Mouse (Mus musculus) heart, adult 2 months (tissue): ENCODE results near the gene Pkmyt1.

Experiments
- CTCF ChIP-seq: fragments of 200-600 bp; IDR thresholded peaks from 2 replicates; pipeline ENCODE4 v1.8.1; 2022; ENCODE audit warnings: antibody characterized with exemption, mild to moderate bottlenecking, moderate library complexity
- EP300 ChIP-seq: fragments of 200-500 bp; IDR thresholded peaks from 2 replicates; pipeline ENCODE4 v1.6.1; 2011; ENCODE audit warnings: low read depth, low read length, control low read depth; ENCODE audit not compliant: insufficient read depth
- POLR2A ChIP-seq: fragments of 200-500 bp; IDR thresholded peaks from 2 replicates; pipeline ENCODE4 v1.6.1; 2011; ENCODE audit warnings: mild to moderate bottlenecking, low read depth, low read length, control low read depth; ENCODE audit not compliant: insufficient read depth

- TF ChIP-seq CTCF, result no peak
- TF ChIP-seq POLR2A, result no peak
- no peak for TF ChIP-seq EP300
Observed at GRCm38 (mm10) chr17:23746767-23747166, 20.6 kb downstream of the Pkmyt1 start.
